Mouse (Mus musculus): ENCODE results near the gene Pirb. TPM values are rescaled to one million over a fixed set of nuclear protein-coding genes. Genes with fewer than 3 reads are reported as not detected.
"Not testable (repeated sequence)": the region's sequence is repeated elsewhere in the genome, so short reads cannot be mapped to it uniquely, and the experiment has no call there.

Pirb gene
- polyA plus RNA-seq (2021): 0.03 TPM

DNA sequence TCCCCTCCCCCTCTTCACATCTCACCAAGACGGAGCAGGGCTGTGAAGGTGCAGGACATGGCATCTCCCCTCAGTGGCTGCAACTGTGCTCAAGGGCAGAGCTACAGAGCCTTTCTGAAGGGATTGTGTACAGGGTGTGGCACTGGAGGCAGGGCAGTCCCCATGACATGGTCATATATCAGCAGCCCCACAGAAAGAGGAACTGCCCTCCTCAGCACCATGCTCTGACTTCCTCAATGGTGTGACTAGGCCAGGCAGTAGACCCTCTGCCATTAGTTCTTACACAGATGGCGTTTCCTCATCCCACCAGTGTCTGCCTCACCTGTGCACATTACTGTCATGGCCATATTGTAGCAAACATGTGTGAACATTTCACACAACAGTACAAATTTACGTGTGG lies at the start of gene Pirb:
Gene Pirb, minus strand, starts transcription at position 124 of the 400 bp plus-strand sequence.
- POLR2A ChIA-PET; ATAC-seq; DNase-seq (ENCODE audit: low read depth, low spot score); H3K27me3 ChIP-seq; CTCF ChIA-PET; in situ Hi-C loops (cut with MboI; ENCODE audit: low pct_unique_long_range_greater_than_20kb): not testable (repeated sequence)

- ATAC-seq; H3K27me3 ChIP-seq; CTCF ChIA-PET; in situ Hi-C loops (cut with MboI; ENCODE audit: low pct_unique_long_range_greater_than_20kb); POLR2A ChIA-PET; DNase-seq (ENCODE audit: low read depth, low spot score): not testable (repeated sequence)
These were observed 12.5 kb upstream of the Pirb start for GRCm38 (mm10) chr7:3732675-3733074.

GRCm38 (mm10) chr7:3725459-3725858 lies 5.3 kb upstream of the Pirb start:
- in situ Hi-C loops (cut with MboI; ENCODE audit: low pct_unique_long_range_greater_than_20kb); DNase-seq (ENCODE audit: low read depth, low spot score); ATAC-seq; H3K27me3 ChIP-seq; POLR2A ChIA-PET; CTCF ChIA-PET: not testable (repeated sequence)

DNA sequence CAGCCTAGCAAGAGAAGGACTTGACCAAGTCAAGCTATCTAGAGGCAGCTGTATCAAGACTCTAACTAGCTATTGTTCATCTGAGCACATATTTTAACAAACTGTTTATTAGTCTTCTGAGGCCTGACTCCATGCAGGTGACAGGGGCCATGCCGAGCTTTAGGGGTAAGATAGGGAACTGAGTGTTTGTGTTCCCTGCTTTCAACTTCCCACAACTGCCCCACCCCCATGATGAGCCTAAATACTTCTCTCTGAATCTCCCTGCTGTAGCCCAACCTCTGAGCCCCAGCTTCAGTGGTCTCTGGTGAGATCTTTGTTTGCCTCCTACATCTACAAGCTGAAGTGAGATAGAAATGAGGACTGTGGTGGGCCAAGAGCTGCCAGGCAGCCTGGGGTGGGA lies 4.9 kb downstream of the Pirb start:
- ChIA-PET POLR2A (no interaction called here), CTCF (no interaction called here)
- no peaks in the 10 kb centered on the region for H3K27me3 ChIP-seq
- DNase-seq (ENCODE audit: low read depth, low spot score) (no peak), ATAC-seq (no peak)
- in situ Hi-C loops (cut with MboI; ENCODE audit: low pct_unique_long_range_greater_than_20kb): no loop called here
- no peak for TF ChIP-seq CTCF (IDR thresholded peaks at IDR 0.05)

DNA sequence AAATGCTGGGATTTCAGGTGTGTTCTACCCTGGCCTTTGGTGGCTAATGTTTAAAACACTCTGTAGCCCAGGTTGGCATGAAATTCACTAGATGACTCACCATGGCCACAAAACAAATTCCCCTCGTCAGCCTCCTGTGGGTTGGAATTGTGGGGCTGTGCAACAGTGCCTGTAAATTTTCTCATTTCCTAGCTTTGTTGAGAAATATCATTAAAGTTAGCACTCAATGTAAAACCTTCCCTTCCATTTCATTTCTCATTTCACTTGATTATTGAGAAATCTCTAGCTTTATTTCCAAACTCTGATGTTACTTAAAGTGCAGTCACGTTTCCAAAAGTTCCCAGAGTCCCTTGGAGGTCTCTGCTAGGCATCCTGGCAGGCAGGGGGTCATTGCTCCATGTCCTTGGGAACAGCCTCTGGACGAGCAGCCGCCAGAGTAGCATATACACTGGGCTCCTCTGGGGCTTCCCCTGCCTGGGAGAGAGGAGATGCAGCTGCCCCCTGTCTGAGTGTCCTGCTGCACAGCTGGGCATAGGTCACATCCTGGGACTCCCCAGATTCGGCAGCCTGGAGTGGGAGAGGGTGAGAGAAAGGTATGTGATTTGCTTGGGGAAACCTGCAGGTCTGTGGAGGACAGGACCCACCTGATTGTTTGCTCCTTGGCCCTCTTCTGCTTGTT lies 7.8 kb downstream of the Pirb start:
- CTCF ChIA-PET: interaction anchor here (1.7 kb wide), 1 partner anchor 9 kb away, joined by 3 read pairs; no protein-coding TSS in a partner anchor
- no peak for TF ChIP-seq CTCF (IDR thresholded peaks at IDR 0.05)
- in situ Hi-C loops (cut with MboI; ENCODE audit: low pct_unique_long_range_greater_than_20kb): no loop called here
- H3K27me3 ChIP-seq: no peaks in the 10 kb centered on the region
- DNase-seq (ENCODE audit: low read depth, low spot score) (no peak), ATAC-seq (no peak)
- POLR2A ChIA-PET: no interaction called here

GRCm38 (mm10) chr7:3709000-3709399 lies 11.2 kb downstream of the Pirb start:
- DNase-seq (ENCODE audit: low read depth, low spot score) (no peak), ATAC-seq (no peak)
- CTCF ChIA-PET: no interaction called here

GRCm38 (mm10) chr7:3708447-3708980 lies 11.7 kb downstream of the Pirb start:
- CTCF ChIA-PET: interaction anchor here (0.8 kb wide), 1 partner anchor 724 kb away, joined by 3 read pairs; no protein-coding TSS in a partner anchor
- POLR2A ChIA-PET; DNase-seq (ENCODE audit: low read depth, low spot score); H3K27me3 ChIP-seq; in situ Hi-C loops (cut with MboI; ENCODE audit: low pct_unique_long_range_greater_than_20kb); ATAC-seq: not testable (repeated sequence)

More at GRCm38 (mm10) chr7:3709000-3709399, 11.2 kb downstream of the Pirb start:
- POLR2A ChIA-PET: no interaction called here
- no peak for TF ChIP-seq CTCF (IDR thresholded peaks at IDR 0.05)
- in situ Hi-C loops (cut with MboI; ENCODE audit: low pct_unique_long_range_greater_than_20kb): no loop called here
- H3K27me3 ChIP-seq: no peaks in the 10 kb centered on the region

DNA sequence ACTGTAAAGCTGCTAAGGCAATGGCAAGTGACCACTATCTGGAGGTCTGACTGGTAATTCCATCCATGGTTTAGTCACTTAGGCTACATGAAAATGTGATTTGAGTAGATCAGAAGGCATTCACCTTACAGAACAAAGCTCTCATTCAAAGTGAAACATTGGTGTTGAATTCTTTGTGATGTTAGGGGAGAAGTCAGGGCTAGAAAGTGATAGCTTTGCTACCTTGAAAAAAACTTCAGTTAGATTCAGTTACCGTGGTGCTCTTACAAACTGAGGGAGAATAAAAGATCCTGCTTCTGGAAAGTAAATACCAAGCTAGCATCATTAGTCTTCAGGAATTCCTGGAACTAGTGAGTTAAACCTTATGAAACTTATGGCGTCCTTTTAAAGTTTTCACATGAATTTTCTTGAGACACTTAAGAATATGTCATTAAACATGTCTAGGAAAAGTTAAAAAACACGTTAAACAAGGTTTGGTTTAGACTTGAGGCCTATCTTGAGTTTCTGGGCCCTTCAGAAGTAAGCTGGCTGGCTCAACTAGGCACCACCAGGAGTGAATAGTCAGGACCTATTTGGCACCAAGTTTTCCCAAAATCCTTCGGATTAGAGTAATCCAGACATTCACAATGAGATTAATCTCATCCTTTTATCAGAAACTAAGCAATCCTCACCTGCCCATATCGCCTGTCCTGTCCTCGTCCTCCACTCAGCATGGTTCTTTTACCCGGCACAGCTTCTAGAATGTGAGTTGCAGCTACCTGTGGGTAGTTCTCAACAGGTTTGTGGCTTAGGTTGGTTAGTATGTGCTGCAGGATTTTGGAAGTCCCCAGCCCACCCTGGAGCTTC lies 12.4 kb downstream of the Pirb start:
- TF ChIP-seq CTCF (IDR thresholded peaks at IDR 0.05): no peak

GRCm38 (mm10) chr7:3707027-3707426 lies 13.2 kb downstream of the Pirb start:
- CTCF ChIA-PET: interaction anchor here (1.5 kb wide), 1 partner anchor 9 kb away, joined by 4 read pairs; no protein-coding TSS in a partner anchor
- ATAC-seq: no peak
- DNase-seq (ENCODE audit: low read depth, low spot score): no peak
- no peak for TF ChIP-seq CTCF (IDR thresholded peaks at IDR 0.05)
- no peaks in the 10 kb centered on the region for H3K27me3 ChIP-seq
- POLR2A ChIA-PET: interaction anchor here (3.3 kb wide), 1 partner anchor 13 kb away, joined by 11 read pairs; the partner anchor contains the start of genes Mboat7 and Tsen34
- in situ Hi-C loops (cut with MboI; ENCODE audit: low pct_unique_long_range_greater_than_20kb): no loop called here

More for the DNA sequence above, 12.4 kb downstream of the Pirb start:
- H3K27me3 ChIP-seq: no peaks in the 10 kb centered on the region
- in situ Hi-C loops (cut with MboI; ENCODE audit: low pct_unique_long_range_greater_than_20kb): no loop called here
- ATAC-seq (no peak), DNase-seq (ENCODE audit: low read depth, low spot score) (no peak)
- CTCF ChIA-PET: interaction anchor here (0.8 to 1.5 kb wide), 2 partner anchors 10 to 724 kb away, joined by 3 to 4 read pairs; no protein-coding TSS in a partner anchor
- POLR2A ChIA-PET: interaction anchor here (3.3 kb wide), 1 partner anchor 14 kb away, joined by 11 read pairs; the partner anchor contains the start of genes Mboat7 and Tsen34

- no peak for ATAC-seq
- TF ChIP-seq CTCF (IDR thresholded peaks at IDR 0.05): no peak
- no peak for DNase-seq (ENCODE audit: low read depth, low spot score)
- in situ Hi-C loops (cut with MboI; ENCODE audit: low pct_unique_long_range_greater_than_20kb): no loop called here
- ChIA-PET CTCF (interaction anchor here (1.5 to 1.8 kb wide), 2 partner anchors 9 to 11 kb away, joined by 4 to 9 read pairs; no protein-coding TSS in a partner anchor), POLR2A (interaction anchor here (3.3 kb wide), 1 partner anchor 13 kb away, joined by 11 read pairs; the partner anchor contains the start of genes Mboat7 and Tsen34)
- no peaks in the 10 kb centered on the region for H3K27me3 ChIP-seq
These were observed 13.8 kb downstream of the Pirb start for GRCm38 (mm10) chr7:3706343-3706934.
